Mouse (Mus musculus): ENCODE measurements at regions not wholly inside any gene's neighbourhood (a gene's known extent, or its start where the extent isn't known, plus 50 kb on each side); places are given as distances from the start of the nearest gene placed in this dataset.
A peak's percentile ranks its signal among the peaks of the same experiment; 100 is the strongest.

- intact Hi-C loops (cut with DNase I): no loop called here
- DNase-seq (ENCODE audit: low spot score in 2 of 2): no peak
Measured at GRCm38 (mm10) chr15:88414206-88414605, 185.9 kb upstream of the Zdhhc25 start.

- no peak for DNase-seq (ENCODE audit: low spot score in 2 of 2)
- intact Hi-C loops (cut with DNase I): no loop called here
Measured at GRCm38 (mm10) chr15:88418881-88419280, 181.2 kb upstream of the Zdhhc25 start.

- intact Hi-C loops (cut with DNase I): no loop called here
- no peak for DNase-seq (ENCODE audit: low spot score in 2 of 2)
Measured at GRCm38 (mm10) chr15:88428441-88428840, 171.7 kb upstream of the Zdhhc25 start.

- intact Hi-C loops (cut with DNase I): no loop called here
- DNase-seq (ENCODE audit: low spot score in 2 of 2): no peak
Measured at GRCm38 (mm10) chr15:88430941-88431340, 169.2 kb upstream of the Zdhhc25 start.

GRCm38 (mm10) chr15:88448272-88448671 lies 151.8 kb upstream of the Zdhhc25 start:
- intact Hi-C loops (cut with DNase I): no loop called here
- peak in 1 of 2 experiments; percentile 53 for DNase-seq (ENCODE audit: low spot score in 2 of 2)

- intact Hi-C loops (cut with DNase I): no loop called here
- peak in 1 of 2 experiments; percentile 32 for DNase-seq (ENCODE audit: low spot score in 2 of 2)
Measured at GRCm38 (mm10) chr15:88451241-88451640, 148.9 kb upstream of the Zdhhc25 start.

GRCm38 (mm10) chr15:88468107-88468506 lies 132.0 kb upstream of the Zdhhc25 start:
- peak; percentile 30 to 48 for DNase-seq (ENCODE audit: low spot score in 2 of 2)

GRCm38 (mm10) chr15:88468810-88469209 lies 131.3 kb upstream of the Zdhhc25 start:
- DNase-seq (ENCODE audit: low spot score in 2 of 2): peak; percentile 82 to 84
- intact Hi-C loops (cut with DNase I): loop anchor here (10.0 kb wide), 2 partner anchors 154 to 324 kb away; no protein-coding TSS in a partner anchor

More at GRCm38 (mm10) chr15:88468107-88468506, 132.0 kb upstream of the Zdhhc25 start:
- intact Hi-C loops (cut with DNase I): loop anchor here (10.0 kb wide), 2 partner anchors 153 to 323 kb away; no protein-coding TSS in a partner anchor

GRCm38 (mm10) chr15:88469508-88470455 lies 130.3 kb upstream of the Zdhhc25 start:
- intact Hi-C loops (cut with DNase I): loop anchor here (10.0 kb wide), 4 partner anchors 155 to 845 kb away; no protein-coding TSS in a partner anchor

GRCm38 (mm10) chr15:88472351-88473100 lies 127.6 kb upstream of the Zdhhc25 start:
- no peak for DNase-seq (ENCODE audit: low spot score in 2 of 2)
- intact Hi-C loops (cut with DNase I): loop anchor here (10.0 kb wide), 2 partner anchors 182 to 848 kb away; no protein-coding TSS in a partner anchor

More at GRCm38 (mm10) chr15:88469508-88470455, 130.3 kb upstream of the Zdhhc25 start:
- DNase-seq (ENCODE audit: low spot score in 2 of 2): no peak

GRCm38 (mm10) chr15:88473221-88473620 lies 126.9 kb upstream of the Zdhhc25 start:
- intact Hi-C loops (cut with DNase I): loop anchor here (10.0 kb wide), 2 partner anchors 182 to 848 kb away; no protein-coding TSS in a partner anchor
- DNase-seq (ENCODE audit: low spot score in 2 of 2): no peak

GRCm38 (mm10) chr15:88483471-88483870 lies 116.6 kb upstream of the Zdhhc25 start:
- intact Hi-C loops (cut with DNase I): no loop called here
- no peak for DNase-seq (ENCODE audit: low spot score in 2 of 2)

- intact Hi-C loops (cut with DNase I): no loop called here
- no peak for DNase-seq (ENCODE audit: low spot score in 2 of 2)
Measured at GRCm38 (mm10) chr15:88489715-88490114, 110.4 kb upstream of the Zdhhc25 start.

GRCm38 (mm10) chr15:88490316-88491090 lies 109.6 kb upstream of the Zdhhc25 start:
- intact Hi-C loops (cut with DNase I): no loop called here
- DNase-seq (ENCODE audit: low spot score in 2 of 2): no peak

GRCm38 (mm10) chr15:88491091-88491366 lies 109.1 kb upstream of the Zdhhc25 start:
- intact Hi-C loops (cut with DNase I): no loop called here
- no peak for DNase-seq (ENCODE audit: low spot score in 2 of 2)

GRCm38 (mm10) chr15:88497957-88498356 lies 102.1 kb upstream of the Zdhhc25 start:
- intact Hi-C loops (cut with DNase I): no loop called here

GRCm38 (mm10) chr15:88502311-88502710 lies 97.8 kb upstream of the Zdhhc25 start:
- intact Hi-C loops (cut with DNase I): no loop called here

More at GRCm38 (mm10) chr15:88497957-88498356, 102.1 kb upstream of the Zdhhc25 start:
- DNase-seq (ENCODE audit: low spot score in 2 of 2): no peak

GRCm38 (mm10) chr15:88503896-88504295 lies 96.2 kb upstream of the Zdhhc25 start:
- intact Hi-C loops (cut with DNase I): no loop called here
- DNase-seq (ENCODE audit: low spot score in 2 of 2): no peak

More at GRCm38 (mm10) chr15:88502311-88502710, 97.8 kb upstream of the Zdhhc25 start:
- DNase-seq (ENCODE audit: low spot score in 2 of 2): no peak

GRCm38 (mm10) chr15:88505491-88506119 lies 94.5 kb upstream of the Zdhhc25 start:
- intact Hi-C loops (cut with DNase I): no loop called here
- no peak for DNase-seq (ENCODE audit: low spot score in 2 of 2)
